Mouse (Mus musculus): ENCODE data around the gene Phldb1.

Gene Phldb1

GRCm38 (mm10) chr9:44735886-44736285 lies 888 bp upstream of the Phldb1 start:
- ChIA-PET CTCF (interaction anchor here (0.7 to 3.0 kb wide), 8 partner anchors 51 to 387 kb away, joined by 3 to 17 read pairs (median 4); no protein-coding TSS in a partner anchor), POLR2A (interaction anchor here in 2 of 4 experiments (0.7 to 1.7 kb wide), 4 partner anchors 13 to 147 kb away, joined by 3 to 6 read pairs (median 3); partner anchors contain the start of genes Arcn1 (in 1 of the 2) and Ift46 (in 1 of the 2))

GRCm38 (mm10) chr9:44733671-44734523 lies 1.1 kb downstream of the Phldb1 start:
- ChIA-PET CTCF (interaction anchor here (0.5 to 3.0 kb wide), 12 partner anchors 13 to 493 kb away, joined by 3 to 17 read pairs (median 4); partner anchors contain the start of gene Ccdc153 (in 1 of the 4)), POLR2A (interaction anchor here (0.5 to 2.8 kb wide), 17 partner anchors 10 to 229 kb away, joined by 3 to 15 read pairs (median 4); partner anchors contain the start of genes Arcn1 (in 2 of the 4) and Ift46 (in 2 of the 4))

GRCm38 (mm10) chr9:44732921-44733530 lies 2.0 kb downstream of the Phldb1 start:
- CTCF ChIA-PET: interaction anchor here in 3 of 4 experiments (0.5 to 1.9 kb wide), 7 partner anchors 12 to 77 kb away, joined by 3 to 9 read pairs (median 4); no protein-coding TSS in a partner anchor
- POLR2A ChIA-PET: interaction anchor here in 3 of 4 experiments (0.5 to 2.8 kb wide), 9 partner anchors 9 to 228 kb away, joined by 3 to 15 read pairs (median 3); partner anchors contain the start of genes Arcn1 (in 1 of the 3) and Ift46 (in 1 of the 3)

GRCm38 (mm10) chr9:44732130-44732549 lies 2.9 kb downstream of the Phldb1 start:
- CTCF ChIA-PET: interaction anchor here in 2 of 4 experiments (0.6 to 0.8 kb wide), 2 partner anchors 47 to 77 kb away, joined by 4 read pairs; no protein-coding TSS in a partner anchor
- POLR2A ChIA-PET: interaction anchor here in 2 of 4 experiments (1.3 to 2.8 kb wide), 2 partner anchors 24 to 36 kb away, joined by 4 to 15 read pairs; partner anchors contain the start of genes Arcn1 (in 1 of the 2) and Ift46 (in 1 of the 2)

- POLR2A ChIA-PET: interaction anchor here in 1 of 4 experiments (1.2 to 1.6 kb wide), 2 partner anchors 19 to 40 kb away, joined by 3 to 6 read pairs; partner anchors contain the start of genes Arcn1 and Ift46
- CTCF ChIA-PET: interaction anchor here in 1 of 4 experiments (0.6 to 1.0 kb wide), 2 partner anchors 76 to 81 kb away, joined by 3 to 5 read pairs; no protein-coding TSS in a partner anchor
Measured at GRCm38 (mm10) chr9:44727441-44727840, 7.6 kb downstream of the Phldb1 start.

GRCm38 (mm10) chr9:44726431-44727146 lies 8.4 kb downstream of the Phldb1 start:
- POLR2A ChIA-PET: interaction anchor here in 1 of 4 experiments (1.2 kb wide), 1 partner anchor 41 kb away, joined by 3 read pairs; the partner anchor contains the start of genes Arcn1 and Ift46
- CTCF ChIA-PET: no interaction called here

- ChIA-PET CTCF (interaction anchor here in 1 of 4 experiments (0.6 kb wide), 1 partner anchor 593 kb away, joined by 6 read pairs; no protein-coding TSS in a partner anchor), POLR2A (interaction anchor here in 2 of 4 experiments (1.0 to 2.6 kb wide), 3 partner anchors 8 to 9 kb away, joined by 3 to 11 read pairs (median 5); no protein-coding TSS in a partner anchor)
Measured at GRCm38 (mm10) chr9:44724665-44725064, 10.3 kb downstream of the Phldb1 start.

- ChIA-PET POLR2A (interaction anchor here in 3 of 4 experiments (0.7 to 2.6 kb wide), 5 partner anchors 8 to 120 kb away, joined by 3 to 11 read pairs (median 3); partner anchors contain the start of genes Ddx6 (in 1 of the 3) and Phldb1 (in 1 of the 3)), CTCF (interaction anchor here in 3 of 4 experiments (0.5 to 1.2 kb wide), 3 partner anchors 14 to 593 kb away, joined by 4 to 6 read pairs (median 5); no protein-coding TSS in a partner anchor)
Measured at GRCm38 (mm10) chr9:44724223-44724622, 10.8 kb downstream of the Phldb1 start.

- ChIA-PET CTCF (interaction anchor here (0.6 to 1.2 kb wide), 5 partner anchors 14 to 68 kb away, joined by 3 to 6 read pairs (median 3); no protein-coding TSS in a partner anchor), POLR2A (interaction anchor here in 3 of 4 experiments (0.7 to 2.6 kb wide), 5 partner anchors 10 to 120 kb away, joined by 3 to 11 read pairs (median 3); partner anchors contain the start of genes Ddx6 (in 1 of the 3) and Phldb1 (in 1 of the 3))
Measured at GRCm38 (mm10) chr9:44723521-44724041, 11.4 kb downstream of the Phldb1 start.

GRCm38 (mm10) chr9:44723008-44723407 lies 12.0 kb downstream of the Phldb1 start:
- CTCF ChIA-PET: interaction anchor here (0.6 to 1.2 kb wide), 5 partner anchors 13 to 67 kb away, joined by 3 to 6 read pairs (median 3); no protein-coding TSS in a partner anchor
- POLR2A ChIA-PET: interaction anchor here in 1 of 4 experiments (0.6 to 2.6 kb wide), 3 partner anchors 11 to 137 kb away, joined by 3 to 11 read pairs (median 4); no protein-coding TSS in a partner anchor

- CTCF ChIA-PET: interaction anchor here in 2 of 4 experiments (0.8 to 1.3 kb wide), 4 partner anchors 13 to 67 kb away, joined by 3 to 9 read pairs (median 4); no protein-coding TSS in a partner anchor
- POLR2A ChIA-PET: interaction anchor here in 1 of 4 experiments (0.6 to 2.6 kb wide), 4 partner anchors 11 to 137 kb away, joined by 3 to 11 read pairs (median 6); no protein-coding TSS in a partner anchor
Measured at GRCm38 (mm10) chr9:44722575-44722974, 12.4 kb downstream of the Phldb1 start.

- CTCF ChIA-PET: interaction anchor here in 3 of 4 experiments (0.6 to 1.5 kb wide), 8 partner anchors 12 to 268 kb away, joined by 3 to 9 read pairs (median 4); no protein-coding TSS in a partner anchor
Measured at GRCm38 (mm10) chr9:44721877-44722186, 13.2 kb downstream of the Phldb1 start.

GRCm38 (mm10) chr9:44721154-44721876 lies 13.7 kb downstream of the Phldb1 start:
- ChIA-PET CTCF (interaction anchor here (0.6 to 1.5 kb wide), 15 partner anchors 12 to 1474 kb away, joined by 3 to 9 read pairs (median 4); no protein-coding TSS in a partner anchor), POLR2A (interaction anchor here in 2 of 4 experiments (0.6 to 2.5 kb wide), 9 partner anchors 12 to 638 kb away, joined by 3 to 7 read pairs (median 4); partner anchors contain the start of genes Arcn1 (in 1 of the 2), Ccdc84 (in 1 of the 2), Ift46 (in 1 of the 2) and Phldb1 (in 1 of the 2))

More at GRCm38 (mm10) chr9:44721877-44722186, 13.2 kb downstream of the Phldb1 start:
- POLR2A ChIA-PET: interaction anchor here in 2 of 4 experiments (0.8 to 2.5 kb wide), 6 partner anchors 12 to 303 kb away, joined by 3 to 7 read pairs (median 4); partner anchors contain the start of genes Arcn1 (in 1 of the 2), Ccdc84 (in 1 of the 2), Ift46 (in 1 of the 2) and Phldb1 (in 1 of the 2)

- ChIA-PET CTCF (interaction anchor here in 3 of 4 experiments (0.6 to 1.5 kb wide), 10 partner anchors 11 to 1473 kb away, joined by 3 to 9 read pairs (median 4); no protein-coding TSS in a partner anchor), POLR2A (interaction anchor here in 2 of 4 experiments (0.6 to 2.5 kb wide), 7 partner anchors 11 to 637 kb away, joined by 3 to 7 read pairs (median 5); partner anchors contain the start of genes Ccdc84 (in 1 of the 2) and Phldb1 (in 1 of the 2))
Measured at GRCm38 (mm10) chr9:44720358-44721153, 14.4 kb downstream of the Phldb1 start.

All from embryonic stem cell, embryonic (primary cell).